Mouse (Mus musculus): Measurements from ENCODE around the gene Radil. TPM values are rescaled to one million over a fixed set of nuclear protein-coding genes. Genes with fewer than 3 reads are reported as not detected.
A peak's percentile ranks its signal among the peaks of the same experiment; 100 is the strongest.

The Radil gene
- polyA plus RNA-seq, 1 experiment from 2014 or later, result 2.4 TPM

DNA sequence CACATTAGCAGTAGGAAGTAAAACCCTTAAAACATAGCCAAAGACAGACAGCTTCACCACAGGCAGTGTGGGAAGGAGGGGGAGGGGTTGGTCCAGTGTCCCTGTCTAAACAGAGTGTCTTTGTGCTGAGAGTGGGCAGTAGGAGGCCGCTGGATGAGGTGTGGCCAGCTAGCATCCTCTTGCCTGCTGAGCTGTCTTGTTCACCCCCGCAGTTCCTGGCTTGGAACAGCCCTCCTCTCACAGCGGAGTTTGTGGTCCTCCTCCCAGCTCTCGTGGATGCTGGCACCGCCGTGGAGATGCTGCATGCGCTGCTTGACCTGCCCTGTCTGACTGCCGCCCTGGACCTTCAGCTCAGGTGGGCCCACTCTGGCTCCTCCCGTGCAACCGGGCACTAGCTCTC, 77.2 kb downstream of the Radil start:
- no peak overlapping the region for H3K27ac ChIP-seq (replicated peaks; ENCODE audit: low read depth, low read length)
- WGBS, result 53% methylated on average over 10 of the region's 10 CpGs
- H3K9ac ChIP-seq (replicated peaks; ENCODE audit: low read length), result no peak overlapping the region; the same call in 1 of the 2 replicates
- H3K4me2 ChIP-seq (ENCODE audit: low read depth, low read length), result no peak overlapping the region
- H3K4me1 ChIP-seq (ENCODE audit: control insufficient read depth, insufficient read depth, low read length), result no peaks in the 10 kb centered on the region
- no peak overlapping the region for H3K4me3 ChIP-seq (ENCODE audit: low read depth, low read length)
- DNase-seq (ENCODE audit: low spot score) (no peak), ATAC-seq (replicated peaks; ENCODE audit: insufficient number of reproducible peaks, low FRiP score, low TSS enrichment, low read depth) (no peak)
- H3K36me3 ChIP-seq (replicated peaks; ENCODE audit: control insufficient read depth, insufficient read depth, low read depth, low read length), result peaks cover 2% of the 10 kb centered on the region; the same call in 1 of the 2 replicates
- no peaks in the 10 kb centered on the region for H3K9me3 ChIP-seq (replicated peaks; ENCODE audit: control insufficient read depth, low read length)
- no peaks in the 10 kb centered on the region for H3K27me3 ChIP-seq (ENCODE audit: control insufficient read depth, insufficient read depth, low read length)

GRCm38 (mm10) chr5:142469796-142470195, 81.1 kb downstream of the Radil start:
- WGBS, result 96% methylated on average over 11 of the region's 11 CpGs
- Histone ChIP-seq H3K27me3 (ENCODE audit: control insufficient read depth, insufficient read depth, low read length) (no peaks in the 10 kb centered on the region), H3K9me3 (replicated peaks; ENCODE audit: control insufficient read depth, low read length) (no peaks in the 10 kb centered on the region), H3K27ac (replicated peaks; ENCODE audit: low read depth, low read length) (no peak overlapping the region), H3K4me2 (ENCODE audit: low read depth, low read length) (no peak overlapping the region), H3K4me1 (ENCODE audit: control insufficient read depth, insufficient read depth, low read length) (0 out of 2 replicates have a peak, but pooled peaks cover 1% of the 10 kb centered on the region), H3K36me3 (replicated peaks; ENCODE audit: control insufficient read depth, insufficient read depth, low read depth, low read length) (peaks cover 2% of the 10 kb centered on the region; the same call in 1 of the 2 replicates), H3K4me3 (ENCODE audit: low read depth, low read length) (no peak overlapping the region), H3K9ac (replicated peaks; ENCODE audit: low read length) (no peak overlapping the region)
- ATAC-seq (replicated peaks; ENCODE audit: insufficient number of reproducible peaks, low FRiP score, low TSS enrichment, low read depth), result no peak
- no peak for DNase-seq (ENCODE audit: low spot score)

GRCm38 (mm10) chr5:142468375-142468774, 82.5 kb downstream of the Radil start:
- 92% methylated on average over 13 of the region's 13 CpGs for WGBS
- Histone ChIP-seq H3K4me2 (ENCODE audit: low read depth, low read length) (no peak overlapping the region), H3K27ac (replicated peaks; ENCODE audit: low read depth, low read length) (no peak overlapping the region), H3K27me3 (ENCODE audit: control insufficient read depth, insufficient read depth, low read length) (no peaks in the 10 kb centered on the region), H3K36me3 (replicated peaks; ENCODE audit: control insufficient read depth, insufficient read depth, low read depth, low read length) (peaks cover 2% of the 10 kb centered on the region; the same call in 1 of the 2 replicates), H3K9me3 (replicated peaks; ENCODE audit: control insufficient read depth, low read length) (no peaks in the 10 kb centered on the region), H3K4me1 (ENCODE audit: control insufficient read depth, insufficient read depth, low read length) (0 out of 2 replicates have a peak, but pooled peaks cover 3% of the 10 kb centered on the region), H3K9ac (replicated peaks; ENCODE audit: low read length) (no peak overlapping the region), H3K4me3 (ENCODE audit: low read depth, low read length) (no peak overlapping the region)
- DNase-seq (ENCODE audit: low spot score), result no peak
- ATAC-seq (replicated peaks; ENCODE audit: insufficient number of reproducible peaks, low FRiP score, low TSS enrichment, low read depth), result no peak

- Histone ChIP-seq H3K9ac (replicated peaks; ENCODE audit: low read length) (peak within 1 kb of the TSS; percentile 63), H3K27ac (replicated peaks; ENCODE audit: low read depth, low read length) (peak within 1 kb of the TSS; percentile 39), H3K4me1 (ENCODE audit: control insufficient read depth, insufficient read depth, low read length) (0 out of 2 replicates have a peak, but pooled peaks cover 3% of the 10 kb centered on the region), H3K27me3 (ENCODE audit: control insufficient read depth, insufficient read depth, low read length) (no peaks in the 10 kb centered on the region), H3K4me3 (ENCODE audit: low read depth, low read length) (peak within 1 kb of the TSS; percentile 75), H3K4me2 (ENCODE audit: low read depth, low read length) (peak within 1 kb of the TSS; percentile 80), H3K9me3 (replicated peaks; ENCODE audit: control insufficient read depth, low read length) (no peaks in the 10 kb centered on the region), H3K36me3 (replicated peaks; ENCODE audit: control insufficient read depth, insufficient read depth, low read depth, low read length) (no peaks in the 10 kb centered on the region)
- ATAC-seq (replicated peaks; ENCODE audit: insufficient number of reproducible peaks, low FRiP score, low TSS enrichment, low read depth), result peak; percentile 72
- 2% methylated on average over 58 of the region's 60 CpGs for whole genome bisulfite sequencing
- DNase-seq (ENCODE audit: low spot score), result peak; percentile 97
Observed at GRCm38 (mm10) chr5:142463461-142464454, 87.1 kb downstream of the Radil start, which contains the start of gene Ap5z1. Ap5z1 (plus strand) TSS chr5:142463944.

DNA sequence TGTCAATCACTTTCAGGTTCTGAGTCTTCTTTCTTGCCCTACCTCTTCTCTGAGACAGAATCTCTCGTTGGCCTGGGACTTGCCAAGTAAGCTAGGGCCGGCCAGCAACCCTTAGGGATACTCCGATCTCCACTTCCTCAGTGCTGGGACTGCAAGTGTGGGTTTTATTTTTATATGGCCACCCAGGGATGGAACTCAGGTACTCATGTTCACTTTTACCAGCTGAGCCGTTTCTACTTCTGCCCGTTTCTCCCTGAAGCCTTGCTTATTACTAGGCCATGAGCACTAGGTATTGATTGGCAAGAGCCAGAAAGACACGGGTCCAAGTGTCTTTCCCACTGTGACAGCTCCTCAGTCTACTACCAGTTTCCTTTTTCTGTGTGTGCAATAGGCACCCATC, 87.9 kb downstream of the Radil start:
- Histone ChIP-seq H3K9me3 (replicated peaks; ENCODE audit: control insufficient read depth, low read length) (no peaks in the 10 kb centered on the region), H3K36me3 (replicated peaks; ENCODE audit: control insufficient read depth, insufficient read depth, low read depth, low read length) (no peaks in the 10 kb centered on the region; the same call in 1 of the 2 replicates), H3K9ac (replicated peaks; ENCODE audit: low read length) (peak overlapping the region; percentile 57), H3K4me2 (ENCODE audit: low read depth, low read length) (peak overlapping the region; percentile 80), H3K4me1 (ENCODE audit: control insufficient read depth, insufficient read depth, low read length) (0 out of 2 replicates have a peak, but pooled peaks cover 3% of the 10 kb centered on the region), H3K4me3 (ENCODE audit: low read depth, low read length) (no peak overlapping the region; the same call in 1 of the 2 replicates), H3K27me3 (ENCODE audit: control insufficient read depth, insufficient read depth, low read length) (no peaks in the 10 kb centered on the region), H3K27ac (replicated peaks; ENCODE audit: low read depth, low read length) (peak overlapping the region; percentile 39; the same call in 1 of the 2 replicates)
- ATAC-seq (replicated peaks; ENCODE audit: insufficient number of reproducible peaks, low FRiP score, low TSS enrichment, low read depth) (no peak), DNase-seq (ENCODE audit: low spot score) (no peak)
- WGBS, result 87% methylated on average over 6 of the region's 6 CpGs

DNA sequence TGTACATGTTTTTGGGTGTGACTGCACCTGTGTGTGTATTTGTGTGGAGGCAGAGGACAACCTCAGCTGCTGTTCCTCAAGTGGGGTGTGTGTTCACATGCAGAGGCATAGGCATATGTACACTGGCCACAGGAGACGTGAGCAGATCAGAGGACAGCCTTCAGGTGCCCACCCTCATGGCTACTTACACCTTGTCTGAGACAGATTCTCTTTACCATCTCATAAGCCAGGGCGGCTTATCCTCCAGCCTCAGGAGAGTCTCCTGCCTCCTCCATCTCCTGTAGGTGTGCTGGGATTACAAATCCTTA, 88.3 kb downstream of the Radil start:
- WGBS, result 84% methylated on average over 2 of the region's 2 CpGs
- H3K27ac ChIP-seq (replicated peaks; ENCODE audit: low read depth, low read length), result no peak overlapping the region
- H3K9me3 ChIP-seq (replicated peaks; ENCODE audit: control insufficient read depth, low read length), result no peaks in the 10 kb centered on the region
- ATAC-seq (replicated peaks; ENCODE audit: insufficient number of reproducible peaks, low FRiP score, low TSS enrichment, low read depth) (no peak), DNase-seq (ENCODE audit: low spot score) (no peak)
- H3K4me1 ChIP-seq (ENCODE audit: control insufficient read depth, insufficient read depth, low read length), result 0 out of 2 replicates have a peak, but pooled peaks cover 3% of the 10 kb centered on the region
- H3K4me2 ChIP-seq (ENCODE audit: low read depth, low read length), result no peak overlapping the region
- H3K4me3 ChIP-seq (ENCODE audit: low read depth, low read length), result no peak overlapping the region
- H3K9ac ChIP-seq (replicated peaks; ENCODE audit: low read length), result no peak overlapping the region
- no peaks in the 10 kb centered on the region; the same call in 1 of the 2 replicates for H3K36me3 ChIP-seq (replicated peaks; ENCODE audit: control insufficient read depth, insufficient read depth, low read depth, low read length)
- H3K27me3 ChIP-seq (ENCODE audit: control insufficient read depth, insufficient read depth, low read length), result no peaks in the 10 kb centered on the region

DNA sequence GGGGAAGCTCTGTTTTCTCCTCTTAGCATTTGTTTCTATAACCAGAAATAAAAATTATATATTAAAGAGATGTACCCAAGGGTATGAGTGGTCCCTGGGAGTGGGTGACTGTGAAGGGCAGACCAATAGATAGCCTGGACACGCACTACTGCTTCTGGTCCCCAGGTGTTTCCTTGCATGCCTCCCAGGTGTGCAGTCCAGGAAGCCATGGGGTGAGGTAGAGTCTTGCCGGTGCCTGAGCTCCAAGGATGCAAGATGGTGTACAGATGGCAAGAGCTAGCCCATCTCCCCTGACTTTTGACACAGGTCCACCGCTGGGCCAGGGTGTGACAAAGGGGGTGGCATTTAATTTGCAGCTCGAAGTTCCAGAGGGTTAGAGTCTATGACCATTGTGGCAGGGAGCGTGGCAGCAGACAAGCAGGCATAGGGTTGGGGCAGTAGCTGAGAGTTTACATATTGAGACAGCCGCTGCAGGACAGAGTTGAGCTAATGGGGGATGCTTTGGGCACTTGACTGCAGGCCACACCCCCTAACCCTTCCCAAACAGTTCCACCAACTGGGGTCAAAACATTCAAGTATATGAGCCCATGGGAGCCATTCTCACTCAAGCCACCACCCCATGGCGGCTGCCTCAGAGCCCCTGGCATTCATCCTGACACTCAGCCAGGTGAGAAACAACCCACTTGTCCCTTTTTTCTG, 88.8 kb downstream of the Radil start:
- 94% methylated on average over 7 of the region's 7 CpGs for WGBS
- no peak overlapping the region for H3K27ac ChIP-seq (replicated peaks; ENCODE audit: low read depth, low read length)
- no peak overlapping the region for H3K4me3 ChIP-seq (ENCODE audit: low read depth, low read length)
- ATAC-seq (replicated peaks; ENCODE audit: insufficient number of reproducible peaks, low FRiP score, low TSS enrichment, low read depth) (no peak), DNase-seq (ENCODE audit: low spot score) (no peak)
- H3K9ac ChIP-seq (replicated peaks; ENCODE audit: low read length), result no peak overlapping the region
- 0 out of 2 replicates have a peak, but pooled peaks cover 3% of the 10 kb centered on the region for H3K4me1 ChIP-seq (ENCODE audit: control insufficient read depth, insufficient read depth, low read length)
- no peaks in the 10 kb centered on the region for H3K27me3 ChIP-seq (ENCODE audit: control insufficient read depth, insufficient read depth, low read length)
- no peak overlapping the region for H3K4me2 ChIP-seq (ENCODE audit: low read depth, low read length)
- no peaks in the 10 kb centered on the region; the same call in 1 of the 2 replicates for H3K36me3 ChIP-seq (replicated peaks; ENCODE audit: control insufficient read depth, insufficient read depth, low read depth, low read length)
- H3K9me3 ChIP-seq (replicated peaks; ENCODE audit: control insufficient read depth, low read length), result no peaks in the 10 kb centered on the region
